Mouse (Mus musculus) embryo, embryonic 11.5 days (tissue): ENCODE data around the gene Fmnl3.

Experiments
- DNase-seq: peaks from one replicate; pipeline ENCODE4 v3.0.0-alpha.2; 2012; ENCODE audit warnings: low read depth, low spot score

The Fmnl3 gene

GRCm38 (mm10) chr15:99343414-99344147, 26.7 kb downstream of the Fmnl3 start:
- DNase-seq = no peak

- no peak for DNase-seq
Measured at GRCm38 (mm10) chr15:99342194-99342981, 27.9 kb downstream of the Fmnl3 start.

GRCm38 (mm10) chr15:99341102-99341501, 29.2 kb downstream of the Fmnl3 start:
- DNase-seq = no peak

GRCm38 (mm10) chr15:99339669-99340068, 30.6 kb downstream of the Fmnl3 start:
- DNase-seq = no peak

- no peak for DNase-seq
Measured at GRCm38 (mm10) chr15:99338916-99339315, 31.4 kb downstream of the Fmnl3 start.

- DNase-seq = no peak
Measured at GRCm38 (mm10) chr15:99335801-99336320, 34.4 kb downstream of the Fmnl3 start.

- DNase-seq = no peak
Measured at GRCm38 (mm10) chr15:99334500-99334899, 35.8 kb downstream of the Fmnl3 start.

GRCm38 (mm10) chr15:99333676-99334065, 36.6 kb downstream of the Fmnl3 start:
- DNase-seq = no peak

- peak; percentile 73 for DNase-seq
Measured at GRCm38 (mm10) chr15:99332921-99333675, 37.2 kb downstream of the Fmnl3 start.

GRCm38 (mm10) chr15:99332111-99332510, 38.2 kb downstream of the Fmnl3 start:
- no peak for DNase-seq

- no peak for DNase-seq
Measured at GRCm38 (mm10) chr15:99331341-99331740, 38.9 kb downstream of the Fmnl3 start.

GRCm38 (mm10) chr15:99330324-99330723, 40.0 kb downstream of the Fmnl3 start:
- DNase-seq = no peak

- no peak for DNase-seq
Measured at GRCm38 (mm10) chr15:99328011-99328410, 42.3 kb downstream of the Fmnl3 start.

GRCm38 (mm10) chr15:99326959-99327358, 43.3 kb downstream of the Fmnl3 start:
- DNase-seq = no peak

GRCm38 (mm10) chr15:99326407-99326806, 43.9 kb downstream of the Fmnl3 start:
- no peak for DNase-seq

- DNase-seq = no peak
Measured at GRCm38 (mm10) chr15:99325598-99325997, 44.7 kb downstream of the Fmnl3 start.

- DNase-seq = no peak
Measured at GRCm38 (mm10) chr15:99324151-99324550, 46.1 kb downstream of the Fmnl3 start.

- no peak for DNase-seq
Measured at GRCm38 (mm10) chr15:99320978-99321377, 49.3 kb downstream of the Fmnl3 start.

- no peak for DNase-seq
Measured at GRCm38 (mm10) chr15:99320168-99320674, 50.1 kb downstream of the Fmnl3 start.

- no peak for DNase-seq
Measured at GRCm38 (mm10) chr15:99319411-99319871, 50.8 kb downstream of the Fmnl3 start.

- DNase-seq = no peak
Measured at GRCm38 (mm10) chr15:99318861-99319410, 51.3 kb downstream of the Fmnl3 start.
